Mouse (Mus musculus) small intestine, adult 2 months (tissue): Measurements from ENCODE around the gene Negr1. TPM values are rescaled to one million over a fixed set of nuclear protein-coding genes. Genes with fewer than 3 reads are reported as not detected.

Experiments used
- H3K27ac ChIP-seq: fragments of 200-500 bp; 2 replicates; pipeline ENCODE4 v1.5.1; 2012; ENCODE audit warnings: low read depth, low read length, control low read depth, inconsistent platforms; ENCODE audit not compliant: insufficient read depth
- H3K27me3 ChIP-seq: fragments of 200-500 bp; 2 replicates; pipeline ENCODE4 v1.6.1; 2012; ENCODE audit warnings: mild to moderate bottlenecking, moderate library complexity, low read length, inconsistent platforms; ENCODE audit not compliant: control insufficient read depth, insufficient read depth
- H3K36me3 ChIP-seq: fragments of 200-500 bp; 2 replicates; pipeline ENCODE4 v1.6.1; 2012; ENCODE audit warnings: mild to moderate bottlenecking, low read length, control low read depth, inconsistent platforms; ENCODE audit not compliant: control insufficient read depth, insufficient read depth
- H3K4me1 ChIP-seq: fragments of 200-500 bp; 2 replicates; pipeline ENCODE4 v1.6.1; 2012; ENCODE audit warnings: low read length, inconsistent platforms, mixed read lengths; ENCODE audit not compliant: control insufficient read depth, insufficient read depth, insufficient read length
- H3K4me3 ChIP-seq: fragments of 200-500 bp; 2 replicates; pipeline ENCODE4 v1.5.1; 2012; ENCODE audit warnings: low read depth, mild to moderate bottlenecking, control low read depth, inconsistent platforms, low read length, moderate library complexity
- CTCF ChIP-seq: fragments of 200-500 bp; IDR thresholded peaks from 2 replicates; pipeline ENCODE4 v1.5.1; 2012; ENCODE audit warnings: low read depth, mild to moderate bottlenecking, control low read depth, inconsistent platforms, low read length, moderate library complexity, mixed read lengths; ENCODE audit not compliant: insufficient replicate concordance, insufficient read length; ENCODE audit errors: extremely low read depth
- POLR2A ChIP-seq: fragments of 200-500 bp; IDR thresholded peaks from 2 replicates; pipeline ENCODE4 v1.6.1; 2012; ENCODE audit warnings: low read depth, mild to moderate bottlenecking, control low read depth, inconsistent platforms, low read length, moderate library complexity
- WGBS: fragments of 180-500 bp; shearing (Covaris S2); methylation state at CpG from one replicate; pipeline ENCODE4 v1.1.7; 2018; 5-methylcytosine and 5-hydroxymethylcytosine counted together
- polyA plus RNA-seq: library from polyadenylated mRNA; depleted of rRNA; stranded (reverse); fragments of >200 nt; gene quantifications from 2 replicates; pipeline ENCODE4 v1.2.3, GENCODE M21; 2012

Negr1 gene
- polyA plus RNA-seq, 1 experiment: 0.35 TPM

- WGBS: 49% methylated on average over 2 of the region's 2 CpGs
- TF ChIP-seq CTCF (no peak), POLR2A (no peak)
- Histone ChIP-seq H3K36me3 (no peaks in the 10 kb centered on the region), H3K27ac (no peak overlapping the region), H3K27me3 (no peaks in the 10 kb centered on the region), H3K4me1 (no peaks in the 10 kb centered on the region), H3K4me3 (no peak overlapping the region)
Observed at GRCm38 (mm10) chr3:156794610-156795009, 233.0 kb downstream of the Negr1 start.

DNA sequence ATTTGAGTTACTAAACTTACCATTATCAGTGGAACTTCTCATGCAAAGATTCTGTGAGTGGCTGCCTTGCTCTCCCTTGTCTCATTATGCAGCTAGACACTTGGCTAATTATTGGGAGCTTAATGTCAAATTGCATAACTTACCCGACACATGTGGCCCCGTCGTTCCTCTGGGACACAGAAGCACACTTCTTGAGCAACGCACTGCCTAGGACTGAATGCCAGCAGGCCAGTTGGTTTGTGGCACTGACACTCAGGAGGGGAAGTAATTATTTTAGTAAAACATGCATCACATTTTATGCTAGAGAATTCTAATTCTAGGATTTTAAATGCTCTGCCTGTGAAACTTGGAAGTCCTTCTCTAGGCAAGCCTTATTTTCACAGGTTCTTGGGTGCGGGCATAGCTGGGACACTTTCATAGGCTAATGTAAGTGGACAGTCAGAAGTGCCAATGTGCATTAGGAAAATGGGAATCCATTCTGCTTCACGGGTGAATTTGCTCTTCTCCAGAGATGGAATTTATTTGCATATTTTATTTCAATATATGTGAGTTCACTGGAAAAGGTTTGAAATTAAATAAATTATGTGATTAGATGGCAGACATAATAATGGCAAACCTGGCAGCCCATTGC lies 234.6 kb downstream of the Negr1 start:
- H3K27me3 ChIP-seq: no peaks in the 10 kb centered on the region
- TF ChIP-seq POLR2A (no peak), CTCF (no peak)
- H3K27ac ChIP-seq: no peak overlapping the region
- H3K4me3 ChIP-seq: no peak overlapping the region
- 84% methylated on average over 6 of the region's 6 CpGs for WGBS
- H3K4me1 ChIP-seq: no peaks in the 10 kb centered on the region
- H3K36me3 ChIP-seq: no peaks in the 10 kb centered on the region

DNA sequence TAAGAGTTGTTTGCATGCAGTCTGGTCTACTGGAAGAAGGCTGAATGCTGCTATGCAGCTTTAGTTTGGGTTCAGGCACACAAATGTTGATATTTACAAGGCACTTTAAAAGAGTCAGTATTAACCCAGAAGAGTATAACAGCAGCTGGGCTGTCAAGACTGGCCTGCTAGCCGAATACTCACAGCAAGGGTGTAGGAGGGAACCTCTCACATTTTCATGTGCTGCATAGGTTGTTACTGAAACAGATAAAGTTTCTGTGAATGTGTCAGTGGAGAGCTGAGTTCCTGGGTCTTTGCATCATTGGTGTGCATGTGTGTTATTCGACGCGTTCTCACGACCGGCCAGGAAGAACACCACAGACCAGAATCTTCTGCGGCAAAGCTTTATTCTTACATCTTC lies 237.6 kb downstream of the Negr1 start:
- Histone ChIP-seq H3K4me1 (no peaks in the 10 kb centered on the region), H3K27me3 (no peaks in the 10 kb centered on the region), H3K4me3 (no peak overlapping the region), H3K36me3 (no peaks in the 10 kb centered on the region), H3K27ac (no peak overlapping the region)
- no peak for TF ChIP-seq CTCF
- TF ChIP-seq POLR2A: no peak
- WGBS: 92% methylated on average over 7 of the region's 7 CpGs

DNA sequence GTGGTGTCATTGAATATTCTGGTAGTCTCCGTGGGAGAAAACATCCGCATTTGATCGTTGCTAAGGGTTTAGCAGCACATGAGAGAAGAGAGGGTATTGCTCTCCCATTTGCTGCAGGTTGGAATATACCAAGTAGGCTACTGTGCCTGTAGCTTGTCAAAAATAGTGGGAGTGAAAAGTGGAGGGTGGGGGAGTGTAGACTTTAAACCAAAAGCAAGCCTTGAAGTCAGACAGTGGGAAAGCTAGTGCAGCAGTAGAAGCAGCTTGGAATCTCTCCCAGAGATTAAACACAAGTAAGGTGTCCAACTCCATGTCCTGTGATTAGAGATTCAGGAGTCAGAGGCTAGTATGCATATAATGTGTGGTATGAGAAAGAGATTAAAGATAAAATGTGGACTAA lies 248.2 kb downstream of the Negr1 start:
- Histone ChIP-seq H3K4me3 (no peak overlapping the region), H3K36me3 (no peaks in the 10 kb centered on the region), H3K27ac (no peak overlapping the region), H3K4me1 (no peaks in the 10 kb centered on the region), H3K27me3 (no peaks in the 10 kb centered on the region)
- TF ChIP-seq CTCF: no peak
- TF ChIP-seq POLR2A: no peak
- 88% methylated on average over 3 of the region's 3 CpGs for WGBS

DNA sequence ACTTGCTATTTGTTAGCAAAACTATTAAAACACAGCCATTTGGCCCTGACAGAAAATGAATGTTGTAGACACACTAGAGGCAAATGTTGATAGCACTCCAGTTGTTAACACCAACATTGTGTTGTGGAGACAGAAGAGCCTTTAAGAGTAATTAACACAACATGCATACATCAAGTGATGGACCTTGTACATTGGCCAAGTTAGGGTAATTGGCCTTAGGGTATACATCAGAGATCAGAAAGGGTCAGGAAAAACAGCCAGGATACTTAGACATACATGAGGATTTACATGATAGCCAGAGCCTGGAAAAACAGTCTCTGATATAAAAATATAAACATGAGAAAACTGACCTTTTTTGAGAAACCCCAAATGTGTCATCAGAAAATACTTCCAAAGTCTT lies 255.3 kb downstream of the Negr1 start:
- TF ChIP-seq CTCF (no peak), POLR2A (no peak)
- Histone ChIP-seq H3K4me3 (no peak overlapping the region), H3K27me3 (no peaks in the 10 kb centered on the region)

DNA sequence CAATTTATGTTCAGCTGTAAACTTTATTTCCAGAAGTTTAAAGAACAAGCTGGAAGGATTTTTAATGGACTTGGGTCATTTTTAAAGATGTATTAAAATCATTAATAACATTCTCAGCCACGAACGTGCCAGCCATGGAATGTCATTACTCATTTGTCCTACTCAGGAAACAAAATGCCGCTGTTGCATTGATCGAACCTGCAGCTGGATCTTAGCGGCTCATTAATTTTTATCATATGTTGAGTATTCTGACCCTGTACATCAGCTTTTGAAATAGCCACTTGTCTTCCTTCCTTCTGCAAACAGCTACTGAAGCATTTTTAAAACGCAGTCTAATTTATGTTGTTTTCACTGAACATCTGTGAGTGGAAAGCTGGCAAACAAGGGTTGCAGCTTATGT lies 255.9 kb downstream of the Negr1 start:
- TF ChIP-seq CTCF (no peak), POLR2A (no peak)
- H3K36me3 ChIP-seq: no peaks in the 10 kb centered on the region
- WGBS: 52% methylated on average over 6 of the region's 6 CpGs
- no peak overlapping the region for H3K4me3 ChIP-seq
- H3K27me3 ChIP-seq: no peaks in the 10 kb centered on the region
- H3K4me1 ChIP-seq: no peaks in the 10 kb centered on the region
- no peak overlapping the region for H3K27ac ChIP-seq

More for the DNA sequence above, 255.3 kb downstream of the Negr1 start:
- no peaks in the 10 kb centered on the region for H3K4me1 ChIP-seq
- H3K36me3 ChIP-seq: no peaks in the 10 kb centered on the region
- H3K27ac ChIP-seq: no peak overlapping the region

- TF ChIP-seq POLR2A: no peak
- no peak for TF ChIP-seq CTCF
- H3K36me3 ChIP-seq: no peaks in the 10 kb centered on the region
- H3K27me3 ChIP-seq: no peaks in the 10 kb centered on the region
- H3K4me3 ChIP-seq: no peak overlapping the region
- H3K27ac ChIP-seq: no peak overlapping the region
- no peaks in the 10 kb centered on the region for H3K4me1 ChIP-seq
- WGBS: 62% methylated on average over 3 of the region's 3 CpGs
Observed at GRCm38 (mm10) chr3:156823039-156823438, 261.4 kb downstream of the Negr1 start.
